Comparison of ENCODE assay signal across 14 mouse cellular contexts in genomic region chr8:91082428-91082827, GRCm38 (mm10). TPM values are rescaled to one million over a fixed set of nuclear protein-coding genes. Genes with fewer than 3 reads are reported as not detected.
A peak's percentile ranks its signal among the peaks of the same experiment; 100 is the strongest.
DNase-seq lines count a peak whose midpoint lies in the region; ATAC-seq and TF ChIP-seq lines count a peak whose summit lies in the region.
"Had no signal": no experiment of that assay in that cellular context is flagged by ENCODE, and none has a peak within 500 bp of the region (broad histone marks: within the 10 kb centered on the region; RNA-seq: fewer than 3 reads in every experiment).

No protein-coding gene starts in this region.

- TF ChIP-seq CTCF in ES-Bruce4 (IDR thresholded peaks at IDR 0.05; ENCODE audit: low read depth, low read length): no peak
- TF ChIP-seq CTCF in small intestine, adult 2 months (IDR thresholded peaks at IDR 0.05; ENCODE audit: extremely low read depth, insufficient read length, insufficient replicate concordance, low read depth, low read length): no peak
- TF ChIP-seq CTCF in lung, postnatal 0 days (IDR thresholded peaks at IDR 0.05): no peak

- peak overlapping the region; percentile 42 for H3K9ac ChIP-seq in ES-Bruce4 (ENCODE audit: low read depth, poor library complexity, severe bottlenecking)
- H3K9ac ChIP-seq in lung, postnatal 0 days (replicated peaks; ENCODE audit: low read depth): no peak overlapping the region
- H3K9ac ChIP-seq: forebrain, embryonic 15.5 days had no signal

- TF ChIP-seq EP300 in ES-Bruce4 (IDR thresholded peaks at IDR 0.05; ENCODE audit: insufficient read depth, low read depth, low read length): no peak
- TF ChIP-seq EP300 in lung, postnatal 0 days (IDR thresholded peaks at IDR 0.05): no peak

- peak; percentile 13 to 20 for DNase-seq in spleen, postnatal 36 days (ENCODE audit: low spot score in 2 of 2)
- DNase-seq in spleen, postnatal 4 days (ENCODE audit: low spot score in 2 of 2): no peak
- no peak for DNase-seq in adrenal gland, postnatal 25 days
- DNase-seq in lung, postnatal 0 days (ENCODE audit: low spot score): no peak
- no peak for DNase-seq in right cerebral cortex, postnatal 14 days
- DNase-seq: cerebellum, adult 2 months; embryo, embryonic 11 days; gastrocnemius, adult 2 months; kidney, adult 11 months; right cerebral cortex, postnatal 25 days had no signal

- H3K9me3 ChIP-seq in ES-Bruce4 (replicated peaks; ENCODE audit: control insufficient read depth, insufficient read depth, low read length, poor library complexity, severe bottlenecking): no peaks in the 10 kb centered on the region
- no peaks in the 10 kb centered on the region for H3K9me3 ChIP-seq in lung, postnatal 0 days (ENCODE audit: low read length)
- H3K9me3 ChIP-seq: forebrain, embryonic 15.5 days had no signal

- H3K4me2 ChIP-seq in lung, postnatal 0 days (replicated peaks; ENCODE audit: low read depth, low read length): no peak overlapping the region
- H3K4me2 ChIP-seq: forebrain, embryonic 15.5 days had no signal

- 85% methylated on average over 12 of the region's 12 CpGs for WGBS in small intestine, adult 2 months
- 86% methylated on average over 12 of the region's 12 CpGs for WGBS in lung, postnatal 0 days

- peak; percentile 25 for ATAC-seq in inflammation-experienced regulatory T-cells, adult 6 months
- no peak for ATAC-seq in lung, postnatal 0 days
- ATAC-seq: forebrain, embryonic 15.5 days had no signal

- peak overlapping the region; percentile 15; the same call in 1 of the 2 replicates for H3K4me3 ChIP-seq in ES-Bruce4 (ENCODE audit: low read depth, low read length)
- peak overlapping the region; percentile 12; the same call in 1 of the 2 replicates for H3K4me3 ChIP-seq in small intestine, adult 2 months (ENCODE audit: low read depth, low read length)
- H3K4me3 ChIP-seq in lung, postnatal 0 days (ENCODE audit: low read depth, low read length): no peak overlapping the region
- H3K4me3 ChIP-seq: forebrain, embryonic 15.5 days; gastrocnemius, adult 2 months had no signal

- no peaks in the 10 kb centered on the region for H3K27me3 ChIP-seq in ES-Bruce4 (ENCODE audit: control insufficient read depth, insufficient read depth, low read length, poor library complexity, severe bottlenecking)
- no peaks in the 10 kb centered on the region for H3K27me3 ChIP-seq in small intestine, adult 2 months (ENCODE audit: control insufficient read depth, insufficient read depth, low read length)
- H3K27me3 ChIP-seq in lung, postnatal 0 days (replicated peaks; ENCODE audit: insufficient read depth, low read length): no peaks in the 10 kb centered on the region
- H3K27me3 ChIP-seq: forebrain, embryonic 15.5 days had no signal

- H3K4me1 ChIP-seq in ES-Bruce4 (ENCODE audit: control insufficient read depth, insufficient read depth, low read length): peaks cover 7% of the 10 kb centered on the region
- no peaks in the 10 kb centered on the region for H3K4me1 ChIP-seq in small intestine, adult 2 months (ENCODE audit: control insufficient read depth, insufficient read depth, insufficient read length, low read length)
- H3K4me1 ChIP-seq in lung, postnatal 0 days (ENCODE audit: insufficient read depth, low read depth, low read length): no peaks in the 10 kb centered on the region
- H3K4me1 ChIP-seq: forebrain, embryonic 15.5 days had no signal

- no peaks in the 10 kb centered on the region for H3K36me3 ChIP-seq in ES-Bruce4 (ENCODE audit: control insufficient read depth, insufficient read depth, low read length, poor library complexity, severe bottlenecking)
- H3K36me3 ChIP-seq in small intestine, adult 2 months (ENCODE audit: control insufficient read depth, insufficient read depth, low read length): peaks cover 49% of the 10 kb centered on the region
- peaks cover 29% of the 10 kb centered on the region; the same call in 1 of the 2 replicates for H3K36me3 ChIP-seq in lung, postnatal 0 days (ENCODE audit: insufficient read depth, low read length)

- no peak for TF ChIP-seq POLR2A in ES-Bruce4 (IDR thresholded peaks at IDR 0.05; ENCODE audit: insufficient read depth, low read length)
- TF ChIP-seq POLR2A in small intestine, adult 2 months (IDR thresholded peaks at IDR 0.05; ENCODE audit: low read depth, low read length): no peak

- H3K27ac ChIP-seq in ES-Bruce4 (ENCODE audit: insufficient read depth, low read length): peak overlapping the region; percentile 53; the same call in 1 of the 2 replicates
- peak overlapping the region; percentile 14 for H3K27ac ChIP-seq in small intestine, adult 2 months (ENCODE audit: insufficient read depth, low read depth, low read length)
- no peak overlapping the region for H3K27ac ChIP-seq in lung, postnatal 0 days (ENCODE audit: low read length)
- H3K27ac ChIP-seq: forebrain, embryonic 15.5 days had no signal

RNA-seq across cellular contexts. Expression of gene Rbl2, which starts 12.6 kb away (rescaled TPM):
- polyA plus RNA-seq in ES-Bruce4 (2011; ENCODE audit: insufficient read depth, insufficient read length, low read depth, missing spikeins): 7.3 and 11.4 TPM in 2 replicates
- 100 to 1,000 TPM in 2 of 3 experiments, 10 to 100 TPM in 1; 95.6 to 217 (median 139) TPM for polyA plus RNA-seq in inflammation-experienced regulatory T-cells, adult 6 months (2017; shearing (Covaris generic))
- polyA plus RNA-seq in small intestine, adult 2 months (2012; rRNA removed): 5.4 and 10.3 TPM in 2 replicates
- 47.0 and 55.8 TPM in 2 replicates for total RNA-seq in adrenal gland, postnatal 25 days (2021)
- 13.7 and 13.8 TPM in 2 replicates for polyA plus RNA-seq in lung, postnatal 0 days (2015; fragmentation: Nextera tagmentation; extraction: Ambion mirVana)

Comparison
In these comparisons a context has a peak if more than half of its experiments do, and no peak if none do; other contexts are left out.
1. DNase-seq: peak in spleen, postnatal 36 days (2 of 2); none in spleen, postnatal 4 days (0 of 2), adrenal gland, postnatal 25 days (single experiment), lung, postnatal 0 days (single experiment) and right cerebral cortex, postnatal 14 days (single experiment).